In the genomic region with DNA sequence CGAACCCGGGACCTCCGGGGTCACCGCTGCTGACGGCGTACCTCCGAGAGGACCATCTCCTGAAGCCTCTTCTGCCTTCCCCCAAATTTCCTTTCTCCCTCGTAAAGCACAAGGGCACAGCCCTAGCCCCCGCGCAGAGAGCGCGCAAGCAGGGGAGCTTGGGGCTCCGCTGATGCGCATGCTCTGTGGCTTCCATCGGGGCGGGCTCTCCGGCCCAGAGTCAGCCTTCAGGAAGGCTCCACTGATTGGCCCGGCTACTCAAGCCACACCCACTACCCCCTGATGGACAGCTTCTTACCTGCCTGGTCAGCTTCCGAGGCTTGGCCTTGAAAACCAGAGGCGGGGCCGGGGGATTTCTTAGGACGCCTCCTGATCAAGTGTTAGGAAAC, we compare ENCODE assay signal across 8 mouse cellular contexts. TPM values are rescaled to one million over a fixed set of nuclear protein-coding genes. Genes with fewer than 3 reads are reported as not detected.
DNase-seq lines count a peak whose midpoint lies in the region; ATAC-seq lines count a peak whose summit lies in the region.

No protein-coding gene starts in this region.

- WGBS in hindbrain, embryonic 15.5 days, result 0% methylated on average over 22 of the region's 22 CpGs

- H3K9me3 ChIP-seq in hindbrain, embryonic 15.5 days, result no peaks in the 10 kb centered on the region

- H3K4me3 ChIP-seq in hindbrain, embryonic 15.5 days, result peak overlapping the region; percentile 80

- H3K4me1 ChIP-seq in hindbrain, embryonic 15.5 days (replicated peaks), result peaks cover 13% of the 10 kb centered on the region

- ATAC-seq in hindbrain, embryonic 15.5 days (ENCODE audit: low FRiP score, low read depth), result peak; percentile 94

- peak overlapping the region; percentile 66 for H3K9ac ChIP-seq in hindbrain, embryonic 15.5 days

- no peaks in the 10 kb centered on the region for H3K36me3 ChIP-seq in hindbrain, embryonic 15.5 days

- H3K27ac ChIP-seq in hindbrain, embryonic 15.5 days (replicated peaks), result peak overlapping the region; percentile 86

- peak; percentile 81 for DNase-seq in T-cell, adult 2 months (ENCODE audit: low spot score)
- DNase-seq in cerebellum, postnatal 36 days, result peak; percentile 91 to 94
- DNase-seq in frontal cortex, postnatal 36 days (ENCODE audit: low spot score in 2 of 2), result peak; percentile 88 to 93
- peak; percentile 89 for DNase-seq in left cerebral cortex, adult 11 months (ENCODE audit: low spot score)
- peak; percentile 91 to 94 for DNase-seq in lung, postnatal 4 days
- DNase-seq in right cerebral cortex, adult 18-20 months, result peak; percentile 95
- DNase-seq in urinary bladder, postnatal 10 days (ENCODE audit: low spot score), result peak; percentile 59

- H3K4me2 ChIP-seq in hindbrain, embryonic 15.5 days, result peak overlapping the region; percentile 91

- H3K27me3 ChIP-seq in hindbrain, embryonic 15.5 days, result peaks cover 4% of the 10 kb centered on the region

RNA-seq across cellular contexts. Expression of a gene that starts 0.8 kb away (rescaled TPM):
- 11.0 and 12.1 TPM in 2 replicates for polyA plus RNA-seq in hindbrain, embryonic 15.5 days (2015; fragmentation: Nextera tagmentation; extraction: Ambion mirVana)

Comparison
In these comparisons a context has a peak if more than half of its experiments do, and no peak if none do; other contexts are left out.
1. Peak in every context shown above with its lines: DNase-seq, ATAC-seq, H3K4me3 ChIP-seq and H3K27ac ChIP-seq.